Mouse (Mus musculus): Measurements from ENCODE around the gene Gm9044. TPM values are rescaled to one million over a fixed set of nuclear protein-coding genes. Genes with fewer than 3 reads are reported as not detected.

Gm9044 gene
- polyA plus RNA-seq (2012; rRNA removed; ENCODE audit: low replicate concordance) = not detected in 2 replicates

GRCm38 (mm10) chr10:118332308-118332707, at the start of gene Gm9044:
Gene Gm9044, minus strand, starts transcription at chr10:118332408.

DNA sequence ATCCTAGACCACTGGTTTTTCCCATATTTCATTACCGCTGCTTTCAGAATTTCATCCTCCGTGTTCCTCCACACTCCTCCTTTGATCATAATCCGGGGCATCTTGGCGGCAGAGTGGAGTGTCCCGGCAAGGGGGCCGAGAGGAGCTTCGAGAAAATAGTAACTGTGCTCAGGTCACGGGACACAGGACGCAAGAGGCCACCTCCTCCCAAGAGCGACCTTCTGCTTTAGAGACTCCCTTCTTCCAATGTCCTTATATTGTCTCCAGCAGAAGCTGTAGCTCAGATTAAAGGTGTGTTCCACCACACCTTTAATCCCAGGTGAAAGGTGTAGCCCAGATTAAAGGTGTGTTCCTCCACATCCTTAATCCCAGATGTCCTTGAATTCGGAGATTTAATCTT, 21.8 kb upstream of the Gm9044 start, which contains the start of gene Gm9049:
Gene Gm9049, minus strand, starts transcription at position 101 of the 400 bp plus-strand sequence.

DNA sequence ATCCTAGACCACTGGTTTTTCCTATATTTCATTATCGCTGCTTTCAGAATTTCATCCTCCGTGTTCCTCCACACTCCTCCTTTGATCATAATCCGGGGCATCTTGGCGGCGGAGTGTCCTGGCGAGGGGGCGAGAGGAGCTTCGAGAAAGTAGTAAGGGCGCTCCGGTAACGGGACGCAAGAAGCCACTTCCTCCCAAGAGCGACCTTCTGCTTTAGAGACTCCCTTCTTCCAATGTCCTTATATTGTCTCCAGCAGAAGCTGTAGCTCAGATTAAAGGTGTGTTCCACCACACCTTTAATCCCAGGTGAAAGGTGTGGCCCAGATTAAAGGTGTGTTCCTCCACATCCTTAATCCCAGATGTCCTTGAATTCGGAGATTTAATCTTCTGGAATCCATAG, 16.4 kb upstream of the Gm9044 start, which contains the start of gene Gm9048:
Gene Gm9048, minus strand, starts transcription at position 101 of the 400 bp plus-strand sequence.

GRCm38 (mm10) chr10:118343155-118343554, 10.9 kb upstream of the Gm9044 start, which contains the start of gene Gm9046:
Gene Gm9046, minus strand, starts transcription at chr10:118343255.

DNA sequence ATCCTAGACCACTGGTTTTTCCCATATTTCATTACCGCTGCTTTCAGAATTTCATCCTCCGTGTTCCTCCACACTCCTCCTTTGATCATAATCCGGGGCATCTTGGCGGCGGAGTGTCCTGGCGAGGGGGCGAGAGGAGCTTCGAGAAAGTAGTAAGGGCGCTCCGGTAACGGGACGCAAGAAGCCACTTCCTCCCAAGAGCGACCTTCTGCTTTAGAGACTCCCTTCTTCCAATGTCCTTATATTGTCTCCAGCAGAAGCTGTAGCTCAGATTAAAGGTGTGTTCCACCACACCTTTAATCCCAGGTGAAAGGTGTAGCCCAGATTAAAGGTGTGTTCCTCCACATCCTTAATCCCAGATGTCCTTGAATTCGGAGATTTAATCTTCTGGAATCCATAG, 5.5 kb upstream of the Gm9044 start, which contains the start of gene Gm9045:
Gene Gm9045, minus strand, starts transcription at position 101 of the 400 bp plus-strand sequence.

GRCm38 (mm10) chr10:118326869-118327268, 5.3 kb downstream of the Gm9044 start, which contains the start of gene Gm9040:
Gene Gm9040, minus strand, starts transcription at chr10:118326969.

DNA sequence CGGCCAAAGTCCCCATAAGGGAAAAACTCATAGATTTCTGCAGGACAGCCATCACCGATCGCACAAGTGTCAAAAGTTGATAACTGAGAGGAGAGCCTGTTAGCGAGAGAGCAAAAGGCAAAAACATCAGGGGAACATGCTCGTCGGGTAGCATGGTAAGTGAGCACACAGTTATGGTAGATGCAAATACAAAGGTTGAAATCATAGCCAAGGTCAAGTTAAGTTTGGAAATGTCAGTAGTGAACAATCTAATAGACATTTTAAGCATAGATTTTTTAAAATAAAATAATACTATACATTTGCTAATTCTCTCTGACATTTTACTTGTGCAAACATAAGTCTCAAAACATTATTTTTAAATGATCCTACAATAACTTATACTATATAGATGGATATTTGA, 37.3 kb downstream of the Gm9044 start, which contains the start of gene Iltifb:
Gene Iltifb, minus strand, starts transcription at position 101 of the 400 bp plus-strand sequence.

Other genes with a start within 250 kb of the Gm9044 start
- gene Mdm1, start 190.6 kb downstream of the Gm9044 start, polyA plus RNA-seq (2012; rRNA removed; ENCODE audit: low replicate concordance) = 0.43 and 0.48 TPM in 2 replicates
- gene Il22, start 127.5 kb downstream of the Gm9044 start, polyA plus RNA-seq (2012; rRNA removed; ENCODE audit: low replicate concordance) = 0.09 TPM in 1 of 2 replicates, not detected in the other
- gene Gm32717, start 91.6 kb downstream of the Gm9044 start, polyA plus RNA-seq (2012; rRNA removed; ENCODE audit: low replicate concordance) = not detected in 2 replicates
- gene Gm32802, start 73.7 kb downstream of the Gm9044 start, polyA plus RNA-seq (2012; rRNA removed; ENCODE audit: low replicate concordance) = not detected in 2 replicates
- gene Iltifb, start 37.4 kb downstream of the Gm9044 start, polyA plus RNA-seq (2012; rRNA removed; ENCODE audit: low replicate concordance) = 0.13 TPM in 1 of 2 replicates, not detected in the other
- gene Gm9040, start 5.4 kb downstream of the Gm9044 start, polyA plus RNA-seq (2012; rRNA removed; ENCODE audit: low replicate concordance) = not detected in 2 replicates
- gene Gm9045, start 5.4 kb upstream of the Gm9044 start, polyA plus RNA-seq (2012; rRNA removed; ENCODE audit: low replicate concordance) = not detected in 2 replicates
- gene Gm9046, start 10.8 kb upstream of the Gm9044 start, polyA plus RNA-seq (2012; rRNA removed; ENCODE audit: low replicate concordance) = not detected in 2 replicates
- not detected in 2 replicates for gene Gm9048, start 16.3 kb upstream of the Gm9044 start, polyA plus RNA-seq (2012; rRNA removed; ENCODE audit: low replicate concordance)
- not detected in 2 replicates for gene Gm9049, start 21.7 kb upstream of the Gm9044 start, polyA plus RNA-seq (2012; rRNA removed; ENCODE audit: low replicate concordance)
- gene Ifng, start 108.6 kb upstream of the Gm9044 start, polyA plus RNA-seq (2012; rRNA removed; ENCODE audit: low replicate concordance) = not detected in 2 replicates

Measured in duodenum, adult 2 months (tissue).